Mouse (Mus musculus) small intestine, adult 2 months (tissue): Measurements from ENCODE around the gene Ces2g. TPM values are rescaled to one million over a fixed set of nuclear protein-coding genes. Genes with fewer than 3 reads are reported as not detected.

Experiments used
- H3K27ac ChIP-seq: fragments of 200-500 bp; 2 replicates; pipeline ENCODE4 v1.5.1; 2012; ENCODE audit warnings: low read depth, low read length, control low read depth, inconsistent platforms; ENCODE audit not compliant: insufficient read depth
- H3K27me3 ChIP-seq: fragments of 200-500 bp; 2 replicates; pipeline ENCODE4 v1.6.1; 2012; ENCODE audit warnings: mild to moderate bottlenecking, moderate library complexity, low read length, inconsistent platforms; ENCODE audit not compliant: control insufficient read depth, insufficient read depth
- H3K36me3 ChIP-seq: fragments of 200-500 bp; 2 replicates; pipeline ENCODE4 v1.6.1; 2012; ENCODE audit warnings: mild to moderate bottlenecking, low read length, control low read depth, inconsistent platforms; ENCODE audit not compliant: control insufficient read depth, insufficient read depth
- H3K4me1 ChIP-seq: fragments of 200-500 bp; 2 replicates; pipeline ENCODE4 v1.6.1; 2012; ENCODE audit warnings: low read length, inconsistent platforms, mixed read lengths; ENCODE audit not compliant: control insufficient read depth, insufficient read depth, insufficient read length
- H3K4me3 ChIP-seq: fragments of 200-500 bp; 2 replicates; pipeline ENCODE4 v1.5.1; 2012; ENCODE audit warnings: low read depth, mild to moderate bottlenecking, control low read depth, inconsistent platforms, low read length, moderate library complexity
- CTCF ChIP-seq: fragments of 200-500 bp; IDR thresholded peaks from 2 replicates; pipeline ENCODE4 v1.5.1; 2012; ENCODE audit warnings: low read depth, mild to moderate bottlenecking, control low read depth, inconsistent platforms, low read length, moderate library complexity, mixed read lengths; ENCODE audit not compliant: insufficient replicate concordance, insufficient read length; ENCODE audit errors: extremely low read depth
- POLR2A ChIP-seq: fragments of 200-500 bp; IDR thresholded peaks from 2 replicates; pipeline ENCODE4 v1.6.1; 2012; ENCODE audit warnings: low read depth, mild to moderate bottlenecking, control low read depth, inconsistent platforms, low read length, moderate library complexity
- WGBS: fragments of 180-500 bp; shearing (Covaris S2); methylation state at CpG from one replicate; pipeline ENCODE4 v1.1.7; 2018; 5-methylcytosine and 5-hydroxymethylcytosine counted together
- polyA plus RNA-seq: library from polyadenylated mRNA; depleted of rRNA; stranded (reverse); fragments of >200 nt; gene quantifications from 2 replicates; pipeline ENCODE4 v1.2.3, GENCODE M21; 2012

Gene Ces2g
- polyA plus RNA-seq, 1 experiment = 4.5 TPM

GRCm38 (mm10) chr8:104963375-104963894 lies 1.9 kb downstream of the Ces2g start:
- Histone ChIP-seq H3K27ac (0 out of 2 replicates have a peak overlapping the region, but pooled peaks have one; percentile 15), H3K27me3 (no peaks in the 10 kb centered on the region), H3K36me3 (no peaks in the 10 kb centered on the region), H3K4me1 (peaks cover 18% of the 10 kb centered on the region), H3K4me3 (no peak overlapping the region)
- WGBS = 44% methylated on average over 4 of the region's 4 CpGs
- TF ChIP-seq CTCF (no peak), POLR2A (no peak)

- H3K4me1 ChIP-seq = peaks cover 8% of the 10 kb centered on the region; the same call in 1 of the 2 replicates
- 96% methylated on average over 5 of the region's 5 CpGs for WGBS
- H3K4me3 ChIP-seq = no peak overlapping the region
- no peak overlapping the region; the same call in 1 of the 2 replicates for H3K27ac ChIP-seq
- H3K36me3 ChIP-seq = no peaks in the 10 kb centered on the region
- no peak for TF ChIP-seq POLR2A
- no peak for TF ChIP-seq CTCF
- H3K27me3 ChIP-seq = no peaks in the 10 kb centered on the region
Observed at GRCm38 (mm10) chr8:104984126-104984525, 22.6 kb downstream of the Ces2g start.

GRCm38 (mm10) chr8:104984942-104985341 lies 23.4 kb downstream of the Ces2g start:
- Histone ChIP-seq H3K36me3 (no peaks in the 10 kb centered on the region), H3K4me3 (no peak overlapping the region), H3K27ac (peak overlapping the region; percentile 55), H3K4me1 (peaks cover 8% of the 10 kb centered on the region; the same call in 1 of the 2 replicates), H3K27me3 (no peaks in the 10 kb centered on the region)
- TF ChIP-seq POLR2A = no peak
- TF ChIP-seq CTCF = no peak
- 55% methylated on average over 2 of the region's 2 CpGs for WGBS

GRCm38 (mm10) chr8:104998191-104998590 lies 36.7 kb downstream of the Ces2g start:
- Histone ChIP-seq H3K4me1 (peaks cover 24% of the 10 kb centered on the region; the same call in 1 of the 2 replicates), H3K27me3 (no peaks in the 10 kb centered on the region), H3K36me3 (no peaks in the 10 kb centered on the region), H3K4me3 (no peak overlapping the region), H3K27ac (no peak overlapping the region)
- WGBS = 51% methylated on average over 6 of the region's 6 CpGs
- no peak for TF ChIP-seq CTCF
- TF ChIP-seq POLR2A = no peak

- peak overlapping the region; percentile 55; the same call in 1 of the 2 replicates for H3K27ac ChIP-seq
- WGBS = 42% methylated on average over 6 of the region's 6 CpGs
- H3K36me3 ChIP-seq = no peaks in the 10 kb centered on the region
- no peaks in the 10 kb centered on the region for H3K27me3 ChIP-seq
- TF ChIP-seq POLR2A (no peak), CTCF (no peak)
- H3K4me1 ChIP-seq = peaks cover 24% of the 10 kb centered on the region; the same call in 1 of the 2 replicates
- no peak overlapping the region for H3K4me3 ChIP-seq
Observed at GRCm38 (mm10) chr8:104999183-104999582, 37.7 kb downstream of the Ces2g start.

- no peaks in the 10 kb centered on the region for H3K27me3 ChIP-seq
- TF ChIP-seq CTCF (no peak), POLR2A (no peak)
- 31% methylated on average over 7 of the region's 7 CpGs for WGBS
Observed at GRCm38 (mm10) chr8:105000586-105000985, 39.1 kb downstream of the Ces2g start, which contains the start of gene Ces2h. Gene Ces2h (plus strand): TSS chr8:105000853.

GRCm38 (mm10) chr8:105010000-105010399 lies 48.5 kb downstream of the Ces2g start:
- TF ChIP-seq POLR2A = no peak
- TF ChIP-seq CTCF = no peak
- Histone ChIP-seq H3K4me1 (peaks cover 2% of the 10 kb centered on the region; the same call in 1 of the 2 replicates), H3K4me3 (no peak overlapping the region), H3K27ac (peak overlapping the region; percentile 41; the same call in 1 of the 2 replicates), H3K36me3 (no peaks in the 10 kb centered on the region), H3K27me3 (no peaks in the 10 kb centered on the region)
- 34% methylated on average over 2 of the region's 2 CpGs for WGBS

More at GRCm38 (mm10) chr8:105000586-105000985, 39.1 kb downstream of the Ces2g start, which contains the start of gene Ces2h:
- Histone ChIP-seq H3K4me1 (peaks cover 17% of the 10 kb centered on the region; the same call in 1 of the 2 replicates), H3K36me3 (no peaks in the 10 kb centered on the region), H3K4me3 (peak within 1 kb of the TSS; percentile 38; the same call in 1 of the 2 replicates), H3K27ac (peak within 1 kb of the TSS; percentile 86)

GRCm38 (mm10) chr8:105011136-105011535 lies 49.6 kb downstream of the Ces2g start:
- no peaks in the 10 kb centered on the region for H3K36me3 ChIP-seq
- TF ChIP-seq CTCF (peak; percentile 34; the same call in 1 of the 2 replicates), POLR2A (no peak)
- H3K4me3 ChIP-seq = no peak overlapping the region
- H3K27me3 ChIP-seq = no peaks in the 10 kb centered on the region
- 85% methylated on average over 12 of the region's 12 CpGs for WGBS
- H3K4me1 ChIP-seq = peaks cover 2% of the 10 kb centered on the region; the same call in 1 of the 2 replicates
- H3K27ac ChIP-seq = no peak overlapping the region
